Mouse (Mus musculus): Measurements from ENCODE around the gene Ndufa4l2. TPM values are rescaled to one million over a fixed set of nuclear protein-coding genes. Genes with fewer than 3 reads are reported as not detected.

Ndufa4l2 gene
- total RNA-seq, 2 experiments from 2014 or later: 3.5 to 5.2 TPM

- no peak for DNase-seq (ENCODE audit: low spot score in 2 of 2)
Observed at GRCm38 (mm10) chr10:127561145-127561544, 46.4 kb downstream of the Ndufa4l2 start.

- no peak for DNase-seq (ENCODE audit: low spot score in 2 of 2)
Observed at GRCm38 (mm10) chr10:127563840-127564239, 49.1 kb downstream of the Ndufa4l2 start.

GRCm38 (mm10) chr10:127564301-127564700 lies 49.5 kb downstream of the Ndufa4l2 start:
- peak in 1 of 2 experiments; percentile 25 for DNase-seq (ENCODE audit: low spot score in 2 of 2)

Other genes starting within 250 kb of the Ndufa4l2 start
- 100 to 1,000 TPM; 260 TPM for gene Dctn2, start 248.6 kb upstream of the Ndufa4l2 start, total RNA-seq (2021)
- gene Mbd6, start 225.9 kb upstream of the Ndufa4l2 start, total RNA-seq (2021): 10 to 100 TPM; 43.5 to 46.3 TPM
- gene Mars, start 203.2 kb upstream of the Ndufa4l2 start, total RNA-seq (2021): 10 to 100 TPM; 53.3 to 57.9 TPM
- gene Arhgap9, start 193.0 kb upstream of the Ndufa4l2 start, total RNA-seq (2021): 1 to 10 TPM; 1.1 TPM
- gene Gli1, start 173.0 kb upstream of the Ndufa4l2 start, total RNA-seq (2021): 1 to 10 TPM; 3.0 to 4.4 TPM
- gene Inhbe, start 160.6 kb upstream of the Ndufa4l2 start, total RNA-seq (2021): under 1 TPM; 0.07 to 0.14 TPM
- not detected for gene Inhbc, start 144.5 kb upstream of the Ndufa4l2 start, total RNA-seq (2021)
- 100 to 1,000 TPM; 317 to 326 TPM for gene R3hdm2, start 134.6 kb upstream of the Ndufa4l2 start, total RNA-seq (2021)
- gene Stac3, start 13.3 kb upstream of the Ndufa4l2 start, total RNA-seq (2021): 1 to 10 TPM; 3.9 to 4.8 TPM
- 10 to 100 TPM; 23.4 to 27.0 TPM for gene Shmt2, start 7.5 kb downstream of the Ndufa4l2 start, total RNA-seq (2021)
- 1 to 10 TPM; 7.6 to 8.3 TPM for gene Nxph4, start 19.6 kb downstream of the Ndufa4l2 start, total RNA-seq (2021)
- gene Lrp1, start 106.2 kb downstream of the Ndufa4l2 start, total RNA-seq (2021): 100 to 1,000 TPM; 264 to 276 TPM
- gene Stat6, start 128.0 kb downstream of the Ndufa4l2 start, total RNA-seq (2021): 10 to 100 TPM; 15.9 to 17.8 TPM
- gene Nemp1, start 151.9 kb downstream of the Ndufa4l2 start, total RNA-seq (2021): 1 to 10 TPM; 4.6 to 5.1 TPM
- gene Nab2, start 153.6 kb downstream of the Ndufa4l2 start, total RNA-seq (2021): 10 to 100 TPM; 58.2 to 71.7 TPM
- gene Myo1a, start 190.2 kb downstream of the Ndufa4l2 start, total RNA-seq (2021): under 1 TPM; 0.77 to 0.88 TPM
- 10 to 100 TPM; 16.4 to 17.1 TPM for gene Tac2, start 209.5 kb downstream of the Ndufa4l2 start, total RNA-seq (2021)
- gene Zbtb39, start 224.6 kb downstream of the Ndufa4l2 start, total RNA-seq (2021): 1 to 10 TPM; 9.6 to 9.9 TPM
- 1 to 10 TPM; 1.5 to 2.2 TPM for gene Gpr182, start 236.8 kb downstream of the Ndufa4l2 start, total RNA-seq (2021)
- under 1 TPM in 1 of 2 experiments, not detected in 1; 0.19 TPM for gene Rdh1, start 244.8 kb downstream of the Ndufa4l2 start, total RNA-seq (2021)
- not detected for gene Rdh16f1, start 244.8 kb downstream of the Ndufa4l2 start, total RNA-seq (2021)